8 mouse cellular contexts compared by ENCODE assay signal in genomic region chr9:32271896-32272444, GRCm38 (mm10).
DNase-seq lines count a peak whose midpoint lies in the region; ATAC-seq and TF ChIP-seq lines count a peak whose summit lies in the region.

No protein-coding gene starts in this region.

- dilution Hi-C loops in CH12.LX (cut with MboI; ENCODE audit: extremely low pct_ligation_motif_present, extremely low pct_unique_long_range_greater_than_20kb, low sequenced_read_pairs): no loop called here

- no peak for TF ChIP-seq POLR2A in CH12.LX (IDR thresholded peaks at IDR 0.05; ENCODE audit: low read depth, low read length)

- peak; percentile 52 to 88 for TF ChIP-seq CTCF in CH12.LX (conservative IDR thresholded peaks at IDR 0.05 in 1 of 2, IDR thresholded peaks at IDR 0.05 in 1 of 2; ENCODE audit: low read depth in 2 of 2, low read length in 2 of 2)
- peak; percentile 84 for TF ChIP-seq CTCF in lung, postnatal 0 days (IDR thresholded peaks at IDR 0.05)

- H3K36me3 ChIP-seq in CH12.LX (replicated peaks in 1 of 2; ENCODE audit: control insufficient read depth in 1 of 2, insufficient read depth in 1 of 2, low read length in 1 of 2): no peaks in the 10 kb centered on the region
- no peaks in the 10 kb centered on the region for H3K36me3 ChIP-seq in lung, postnatal 0 days (ENCODE audit: insufficient read depth, low read length)

- H3K27ac ChIP-seq in CH12.LX (ENCODE audit: insufficient read depth, low read depth): no peak overlapping the region
- H3K27ac ChIP-seq in lung, postnatal 0 days (ENCODE audit: low read length): no peak overlapping the region

- H3K4me3 ChIP-seq in CH12.LX (replicated peaks in 1 of 3; ENCODE audit: low read depth in 2 of 3, low read length in 2 of 3, poor library complexity in 1 of 3): no peak overlapping the region
- no peak overlapping the region for H3K4me3 ChIP-seq in lung, postnatal 0 days (ENCODE audit: low read depth, low read length)

- no peak overlapping the region for H3K9ac ChIP-seq in CH12.LX (ENCODE audit: insufficient read depth, low read depth)
- H3K9ac ChIP-seq in lung, postnatal 0 days (replicated peaks; ENCODE audit: low read depth): no peak overlapping the region

- DNase-seq in CH12.LX (ENCODE audit: extremely low read depth): peak; percentile 82
- peak; percentile 71 for DNase-seq in adrenal gland, adult 2 months
- DNase-seq in embryo, embryonic 11.5 days (ENCODE audit: low read depth, low spot score): peak; percentile 74
- peak; percentile 71 to 85 for DNase-seq in heart, postnatal 14 days
- peak; percentile 72 for DNase-seq in layer of hippocampus, adult 11-12 months (ENCODE audit: low spot score)
- peak; percentile 91 for DNase-seq in lung, postnatal 0 days (ENCODE audit: low spot score)
- DNase-seq in retina, adult 2 months (ENCODE audit: low read depth, low spot score): peak; percentile 51
- peak; percentile 55 for DNase-seq in thymus, postnatal 25 days

- 12% methylated on average over 5 of the region's 5 CpGs for WGBS in lung, postnatal 0 days

- H3K4me1 ChIP-seq in CH12.LX (ENCODE audit: control insufficient read depth in 1 of 2, insufficient read depth in 2 of 2): no peaks in the 10 kb centered on the region
- H3K4me1 ChIP-seq in lung, postnatal 0 days (ENCODE audit: insufficient read depth, low read depth, low read length): no peaks in the 10 kb centered on the region

- no peaks in the 10 kb centered on the region for H3K9me3 ChIP-seq in CH12.LX (replicated peaks; ENCODE audit: low read length)
- H3K9me3 ChIP-seq in lung, postnatal 0 days (ENCODE audit: low read length): no peaks in the 10 kb centered on the region

- no peaks in the 10 kb centered on the region for H3K79me2 ChIP-seq in CH12.LX (replicated peaks; ENCODE audit: control insufficient read depth, extremely low read depth, insufficient read depth, poor library complexity, severe bottlenecking)

- no peak for TF ChIP-seq EP300 in CH12.LX (IDR thresholded peaks at IDR 0.05; ENCODE audit: low read length)
- no peak for TF ChIP-seq EP300 in lung, postnatal 0 days (IDR thresholded peaks at IDR 0.05)

- TF ChIP-seq RAD21 in CH12.LX (IDR thresholded peaks at IDR 0.05; ENCODE audit: low read depth, low read length): peak; percentile 91

- no peak overlapping the region for H3K4me2 ChIP-seq in CH12.LX (ENCODE audit: insufficient read depth, low read depth, poor library complexity, severe bottlenecking)
- H3K4me2 ChIP-seq in lung, postnatal 0 days (replicated peaks; ENCODE audit: low read depth, low read length): no peak overlapping the region

- intact Hi-C loops in heart, postnatal 14 days (cut with DNase I): loop anchor here (1.0 to 10.0 kb wide), 4 partner anchors 78 to 975 kb away; no protein-coding TSS in a partner anchor

- peak; percentile 68 for ATAC-seq in lung, postnatal 0 days

- in situ Hi-C loops in CH12.LX (cut with MboI; ENCODE audit: low pct_ligation_motif_present, low pct_unique_long_range_greater_than_20kb, low sequenced_read_pairs): loop anchor here (5.0 to 10.0 kb wide), 2 partner anchors 70 to 313 kb away; partner anchors contain the start of gene Kcnj5

- H3K27me3 ChIP-seq in CH12.LX (replicated peaks): no peaks in the 10 kb centered on the region
- no peaks in the 10 kb centered on the region for H3K27me3 ChIP-seq in lung, postnatal 0 days (replicated peaks; ENCODE audit: insufficient read depth, low read length)

TF ChIP-seq in CH12.LX, 34 proteins besides CTCF, POLR2A, EP300 and RAD21:
- TF ChIP-seq ZC3H11A (IDR thresholded peaks at IDR 0.05; ENCODE audit: low read depth, low read length) (peak; percentile 36; the same call in 1 of the 2 replicates), SIN3A (IDR thresholded peaks at IDR 0.05; ENCODE audit: low read length) (no peak), SMC3 (IDR thresholded peaks at IDR 0.05; ENCODE audit: low read depth, low read length) (peak; percentile 75), JUND (conservative IDR thresholded peaks at IDR 0.05; ENCODE audit: low read depth, low read length) (no peak)
